Mouse (Mus musculus): ENCODE results near the gene Zic1.

DNA sequence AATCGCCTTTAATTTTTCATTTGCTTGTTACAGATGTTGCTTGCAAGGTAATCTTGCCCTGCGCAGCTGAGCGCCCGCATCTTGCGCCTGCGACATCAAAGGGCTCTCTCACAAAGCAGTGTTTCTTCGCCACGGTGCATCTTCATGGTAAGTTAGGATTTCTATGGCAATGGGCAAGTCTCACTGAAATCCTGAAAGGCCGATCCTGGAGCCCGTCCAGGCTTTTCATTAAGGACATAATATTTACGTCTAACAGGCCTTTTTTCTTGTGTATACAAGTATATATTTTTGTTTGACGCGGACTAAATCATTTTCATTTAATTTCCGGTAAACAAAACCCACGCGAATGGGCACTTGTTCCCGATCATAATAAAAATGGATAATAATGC is 20.9 kb upstream of the Zic1 start:
- no peak for TF ChIP-seq CTCF (IDR thresholded peaks at IDR 0.05; ENCODE audit: borderline replicate concordance, control insufficient read depth, extremely low read depth, insufficient read depth, low read length, poor library complexity)
- no peak for TF ChIP-seq POLR2A (IDR thresholded peaks at IDR 0.05; ENCODE audit: control insufficient read depth, extremely low read depth, insufficient read depth, low read length, poor library complexity)
